Mouse (Mus musculus): ENCODE results near the gene Srsf6. TPM values are rescaled to one million over a fixed set of nuclear protein-coding genes. Genes with fewer than 3 reads are reported as not detected.
A peak's percentile ranks its signal among the peaks of the same experiment; 100 is the strongest.

The Srsf6 gene
- polyA plus RNA-seq, 1 experiment from 2014 or later, result 217 TPM

DNA sequence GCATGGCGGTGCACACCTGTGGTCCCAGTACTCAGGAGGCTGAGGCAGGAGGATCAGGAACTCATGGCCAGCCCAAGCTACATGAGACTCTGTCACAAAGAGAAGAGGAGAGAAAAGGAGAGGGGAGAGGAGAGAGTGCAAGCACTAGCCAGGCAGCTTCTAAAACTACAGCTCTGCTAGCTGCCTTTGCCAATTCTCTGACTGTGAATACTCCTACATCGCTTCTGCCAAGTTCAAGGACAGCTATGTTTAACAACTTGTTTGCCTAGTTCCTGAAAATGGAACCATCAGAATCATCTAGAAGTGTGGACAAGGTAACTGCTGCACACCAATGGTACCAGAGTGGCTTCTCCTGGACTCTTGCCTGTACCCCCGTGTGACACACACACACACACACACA lies 17.3 kb upstream of the Srsf6 start:
- 76% methylated on average over 3 of the region's 3 CpGs for WGBS
- Histone ChIP-seq H3K9ac (no peak overlapping the region), H3K36me3 (no peaks in the 10 kb centered on the region), H3K4me3 (no peak overlapping the region), H3K27ac (no peak overlapping the region), H3K9me3 (no peaks in the 10 kb centered on the region), H3K4me1 (no peaks in the 10 kb centered on the region), H3K27me3 (no peaks in the 10 kb centered on the region), H3K4me2 (no peak overlapping the region)
- no peak for ATAC-seq (ENCODE audit: borderline replicate concordance, extremely low read depth, low FRiP score, low TSS enrichment)

DNA sequence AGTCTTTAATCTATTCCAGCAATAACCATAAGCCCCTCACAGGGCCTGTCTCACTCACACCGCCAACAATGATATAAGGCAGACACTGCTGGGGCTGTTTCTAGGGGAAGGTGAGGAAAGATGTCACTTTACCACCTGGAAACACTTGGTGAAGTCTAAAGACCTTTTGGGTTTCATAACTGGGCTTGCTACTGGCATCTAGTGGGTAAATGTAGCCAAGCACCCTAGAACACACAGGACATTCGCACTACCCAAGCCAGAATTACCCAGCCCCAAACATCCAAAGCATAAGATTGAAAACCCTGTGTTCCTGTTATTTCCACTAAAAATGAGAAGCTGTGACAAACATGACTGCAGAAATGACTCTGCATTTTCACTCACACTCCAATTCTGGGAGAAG lies 16.8 kb upstream of the Srsf6 start:
- Histone ChIP-seq H3K4me3 (no peak overlapping the region), H3K4me2 (no peak overlapping the region), H3K9me3 (no peaks in the 10 kb centered on the region), H3K4me1 (no peaks in the 10 kb centered on the region), H3K27me3 (no peaks in the 10 kb centered on the region), H3K36me3 (no peaks in the 10 kb centered on the region), H3K9ac (no peak overlapping the region), H3K27ac (no peak overlapping the region)
- WGBS, result 48% methylated on average over 2 of the region's 2 CpGs
- no peak for ATAC-seq (ENCODE audit: borderline replicate concordance, extremely low read depth, low FRiP score, low TSS enrichment)

DNA sequence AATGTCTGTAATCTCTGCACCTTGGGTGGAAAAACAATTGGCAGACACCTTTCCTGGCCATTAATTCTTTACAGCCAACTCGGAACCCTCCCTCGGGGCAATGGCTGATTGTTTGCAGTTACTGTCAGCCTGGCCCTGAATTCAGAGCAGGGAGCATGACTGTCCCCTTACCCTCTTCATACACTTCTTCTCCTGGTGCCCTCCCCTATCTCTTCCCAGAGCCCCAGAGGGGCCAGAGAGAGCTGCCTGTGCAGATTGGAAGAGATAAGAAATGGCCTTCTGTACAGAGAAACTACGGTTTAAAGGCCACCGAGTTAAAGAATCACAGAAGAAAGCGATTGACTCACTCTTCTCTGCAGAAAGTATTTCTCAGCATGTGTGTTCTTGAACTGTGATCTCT lies 11.4 kb upstream of the Srsf6 start:
- H3K36me3 ChIP-seq, result no peaks in the 10 kb centered on the region
- H3K27ac ChIP-seq, result no peak overlapping the region
- H3K4me2 ChIP-seq, result no peak overlapping the region
- WGBS, result 40% methylated on average over 5 of the region's 5 CpGs
- ATAC-seq (ENCODE audit: borderline replicate concordance, extremely low read depth, low FRiP score, low TSS enrichment), result no peak
- H3K27me3 ChIP-seq, result peaks cover 3% of the 10 kb centered on the region; the same call in 1 of the 2 replicates
- H3K9me3 ChIP-seq, result no peaks in the 10 kb centered on the region
- no peak overlapping the region for H3K4me3 ChIP-seq
- no peaks in the 10 kb centered on the region for H3K4me1 ChIP-seq
- no peak overlapping the region for H3K9ac ChIP-seq

DNA sequence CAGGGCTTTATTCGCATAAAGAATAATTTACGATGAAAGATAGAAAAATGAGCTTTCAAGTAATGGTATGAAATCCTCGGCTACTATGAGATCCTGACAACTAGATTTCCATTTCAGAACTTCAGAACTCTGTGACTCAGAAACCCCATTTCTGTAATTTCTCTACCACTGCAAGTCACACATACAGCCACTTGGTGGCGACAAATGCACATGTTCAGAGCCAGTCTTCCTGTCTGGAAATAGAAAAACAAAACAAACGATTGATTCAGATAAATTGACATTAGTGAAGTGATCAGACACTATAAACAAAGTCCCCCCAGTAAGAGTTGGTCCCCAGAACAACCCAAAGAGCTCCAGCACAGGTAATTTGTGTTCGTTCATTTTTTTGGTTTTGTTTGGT lies 9.1 kb upstream of the Srsf6 start:
- 11% methylated on average over 6 of the region's 6 CpGs for WGBS
- ATAC-seq (ENCODE audit: borderline replicate concordance, extremely low read depth, low FRiP score, low TSS enrichment), result no peak
- Histone ChIP-seq H3K9ac (no peak overlapping the region), H3K4me3 (no peak overlapping the region), H3K27ac (no peak overlapping the region), H3K9me3 (no peaks in the 10 kb centered on the region), H3K4me2 (no peak overlapping the region), H3K4me1 (no peaks in the 10 kb centered on the region), H3K36me3 (no peaks in the 10 kb centered on the region), H3K27me3 (peaks cover 3% of the 10 kb centered on the region; the same call in 1 of the 2 replicates)

DNA sequence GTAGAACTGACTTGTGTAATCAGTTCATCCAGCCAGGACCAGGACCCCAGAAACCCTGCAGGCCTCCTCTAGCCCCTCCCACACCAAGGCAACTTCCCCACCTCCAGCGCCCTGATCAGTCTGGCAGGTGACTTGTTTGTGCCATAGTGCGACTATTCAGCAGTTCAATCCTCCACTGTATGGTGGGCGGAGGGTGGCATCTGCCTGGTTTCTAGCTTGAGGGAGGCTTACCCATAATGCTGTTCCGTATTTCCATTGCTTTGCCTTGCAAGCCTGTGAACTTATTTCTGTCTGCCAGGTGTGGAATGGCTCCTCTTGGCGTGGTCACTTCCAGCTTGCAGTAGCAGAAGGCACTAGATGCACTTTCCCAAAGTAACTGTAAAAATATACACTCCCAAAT lies 8.5 kb upstream of the Srsf6 start:
- WGBS, result 65% methylated on average over 5 of the region's 5 CpGs
- no peak overlapping the region for H3K4me2 ChIP-seq
- peaks cover 3% of the 10 kb centered on the region; the same call in 1 of the 2 replicates for H3K27me3 ChIP-seq
- no peak for ATAC-seq (ENCODE audit: borderline replicate concordance, extremely low read depth, low FRiP score, low TSS enrichment)
- H3K36me3 ChIP-seq, result no peaks in the 10 kb centered on the region
- H3K9ac ChIP-seq, result no peak overlapping the region
- no peak overlapping the region for H3K27ac ChIP-seq
- no peaks in the 10 kb centered on the region for H3K9me3 ChIP-seq
- H3K4me1 ChIP-seq, result no peaks in the 10 kb centered on the region
- H3K4me3 ChIP-seq, result no peak overlapping the region

DNA sequence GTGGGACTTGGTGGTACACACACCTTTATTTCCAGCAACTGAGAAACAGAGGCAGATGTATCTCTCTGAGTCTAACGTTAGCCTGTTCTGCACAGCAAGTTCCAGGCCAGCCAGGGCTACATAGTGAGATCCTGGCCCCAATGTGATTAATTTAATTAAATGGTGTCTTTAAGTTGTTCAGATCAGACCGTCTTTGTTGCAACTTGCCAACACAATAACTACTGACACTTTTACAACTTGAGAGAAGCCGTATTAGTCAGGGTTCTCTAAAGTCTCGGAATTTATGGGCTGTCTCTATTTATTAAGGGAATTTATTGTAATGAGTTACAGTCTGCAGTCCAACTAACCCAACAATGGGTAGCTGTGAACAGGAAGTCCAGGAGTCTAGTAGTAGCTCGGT lies 7.2 kb upstream of the Srsf6 start:
- 78% methylated on average over 5 of the region's 5 CpGs for WGBS

DNA sequence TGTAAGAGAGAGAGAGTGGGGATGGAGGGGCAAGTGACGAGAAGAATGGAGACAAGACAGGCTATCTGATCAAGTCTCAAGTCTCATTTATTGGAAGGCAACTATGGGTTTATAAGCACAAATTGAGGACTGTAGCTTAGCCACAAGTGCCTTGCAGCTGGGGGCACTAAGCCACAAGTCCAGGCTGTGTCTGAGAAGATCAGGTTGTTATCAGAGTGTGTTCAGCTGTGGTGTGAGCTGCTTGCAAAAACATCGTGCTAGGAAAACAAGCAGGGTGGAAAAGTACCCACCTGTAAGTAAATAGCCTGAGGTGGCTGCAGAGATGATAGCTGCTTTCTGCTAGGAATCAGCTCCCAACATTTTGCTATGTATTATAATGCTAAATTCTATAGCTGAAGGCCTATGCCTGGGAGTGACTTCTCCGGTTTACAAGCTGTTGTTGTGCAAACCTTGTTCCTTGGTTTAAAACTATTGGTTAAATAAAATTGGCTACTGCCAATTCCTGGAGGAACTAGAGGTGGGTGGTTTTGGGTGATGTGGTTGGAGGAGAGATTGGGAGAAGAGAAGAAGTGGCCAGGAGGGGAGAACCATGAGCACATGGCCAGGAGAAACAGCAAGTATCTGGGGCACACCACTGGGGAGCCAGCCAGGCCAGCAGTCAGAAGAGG lies 3.3 kb upstream of the Srsf6 start:
- WGBS, result 56% methylated on average over 3 of the region's 3 CpGs
- ATAC-seq (ENCODE audit: borderline replicate concordance, extremely low read depth, low FRiP score, low TSS enrichment), result no peak

More for the DNA sequence above, 7.2 kb upstream of the Srsf6 start:
- H3K4me2 ChIP-seq, result no peak overlapping the region
- H3K27ac ChIP-seq, result no peak overlapping the region
- H3K9ac ChIP-seq, result no peak overlapping the region
- H3K36me3 ChIP-seq, result no peaks in the 10 kb centered on the region
- no peak overlapping the region for H3K4me3 ChIP-seq
- H3K4me1 ChIP-seq, result no peaks in the 10 kb centered on the region
- H3K27me3 ChIP-seq, result peaks cover 5% of the 10 kb centered on the region; the same call in 1 of the 2 replicates
- no peaks in the 10 kb centered on the region for H3K9me3 ChIP-seq
- no peak for ATAC-seq (ENCODE audit: borderline replicate concordance, extremely low read depth, low FRiP score, low TSS enrichment)

DNA sequence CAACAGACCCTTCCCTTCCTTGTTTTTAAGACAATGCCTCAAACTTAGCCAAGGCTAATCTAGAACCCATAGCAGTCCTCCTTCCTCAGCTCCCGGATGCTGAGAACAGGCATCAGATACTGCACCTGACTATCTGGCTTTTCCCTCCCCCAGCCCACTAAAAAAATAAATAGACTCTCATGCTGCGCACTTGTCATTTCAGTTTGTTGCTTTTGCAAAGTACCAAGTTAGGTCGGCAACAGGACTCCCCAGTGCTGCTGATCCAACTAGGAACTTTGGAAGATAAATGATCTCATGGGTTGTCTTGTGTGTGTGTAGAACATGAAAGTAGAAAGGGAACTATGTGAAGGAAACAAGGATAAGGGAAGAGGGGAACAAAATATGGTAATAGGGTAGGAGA lies 1.6 kb upstream of the Srsf6 start:
- peaks cover 19% of the 10 kb centered on the region for H3K36me3 ChIP-seq
- no peak overlapping the region for H3K9ac ChIP-seq
- H3K4me3 ChIP-seq, result no peak overlapping the region
- peaks cover 11% of the 10 kb centered on the region for H3K4me1 ChIP-seq
- H3K27me3 ChIP-seq, result peaks cover 9% of the 10 kb centered on the region
- peak overlapping the region; percentile 85; the same call in 1 of the 2 replicates for H3K4me2 ChIP-seq
- no peaks in the 10 kb centered on the region for H3K9me3 ChIP-seq
- no peak overlapping the region for H3K27ac ChIP-seq
- WGBS, result 32% methylated on average over 3 of the region's 3 CpGs
- no peak for ATAC-seq (ENCODE audit: borderline replicate concordance, extremely low read depth, low FRiP score, low TSS enrichment)

More for the DNA sequence above, 3.3 kb upstream of the Srsf6 start:
- Histone ChIP-seq H3K9ac (no peak overlapping the region), H3K4me3 (no peak overlapping the region), H3K27me3 (peaks cover 9% of the 10 kb centered on the region), H3K9me3 (no peaks in the 10 kb centered on the region), H3K27ac (no peak overlapping the region), H3K4me1 (peaks cover 5% of the 10 kb centered on the region), H3K4me2 (no peak overlapping the region), H3K36me3 (peaks cover 3% of the 10 kb centered on the region; the same call in 1 of the 2 replicates)

DNA sequence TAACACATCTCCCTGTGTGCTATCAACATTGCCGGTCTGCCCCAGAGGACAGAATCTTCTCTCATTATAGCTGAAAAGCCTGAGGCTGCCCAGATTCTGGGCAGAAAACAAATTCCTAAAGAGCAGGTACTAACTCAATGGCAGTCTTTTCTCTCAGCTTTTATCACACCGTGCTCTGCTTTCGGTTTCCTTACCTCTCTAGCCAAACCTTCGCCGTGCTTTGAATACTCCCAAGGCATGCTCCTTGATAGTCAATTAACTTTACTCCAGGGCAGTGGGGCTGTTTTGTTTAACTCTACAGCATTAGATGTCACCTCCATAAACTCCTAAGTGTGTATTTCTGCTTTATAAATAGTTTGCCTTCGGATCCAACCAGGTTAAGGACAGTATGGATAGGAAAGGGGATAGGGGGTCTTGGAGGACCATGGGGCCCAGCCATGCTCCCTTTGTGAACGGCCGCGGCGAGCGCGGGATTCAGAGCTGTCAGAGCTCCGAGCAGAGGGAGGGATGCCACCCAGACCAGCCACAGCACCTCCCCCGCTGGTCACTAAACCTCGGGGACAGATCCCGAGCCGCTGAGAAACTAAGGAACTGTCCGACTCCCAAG lies 709 bp upstream of the Srsf6 start:
- Histone ChIP-seq H3K4me2 (peak overlapping the region; percentile 85), H3K36me3 (peaks cover 29% of the 10 kb centered on the region), H3K9me3 (no peaks in the 10 kb centered on the region), H3K27me3 (peaks cover 9% of the 10 kb centered on the region), H3K27ac (peak overlapping the region; percentile 97), H3K4me3 (peak overlapping the region; percentile 93), H3K9ac (peak overlapping the region; percentile 100), H3K4me1 (peaks cover 11% of the 10 kb centered on the region)
- ATAC-seq (ENCODE audit: borderline replicate concordance, extremely low read depth, low FRiP score, low TSS enrichment), result no peak
- WGBS, result under 1% methylated on average over 18 of the region's 18 CpGs

DNA sequence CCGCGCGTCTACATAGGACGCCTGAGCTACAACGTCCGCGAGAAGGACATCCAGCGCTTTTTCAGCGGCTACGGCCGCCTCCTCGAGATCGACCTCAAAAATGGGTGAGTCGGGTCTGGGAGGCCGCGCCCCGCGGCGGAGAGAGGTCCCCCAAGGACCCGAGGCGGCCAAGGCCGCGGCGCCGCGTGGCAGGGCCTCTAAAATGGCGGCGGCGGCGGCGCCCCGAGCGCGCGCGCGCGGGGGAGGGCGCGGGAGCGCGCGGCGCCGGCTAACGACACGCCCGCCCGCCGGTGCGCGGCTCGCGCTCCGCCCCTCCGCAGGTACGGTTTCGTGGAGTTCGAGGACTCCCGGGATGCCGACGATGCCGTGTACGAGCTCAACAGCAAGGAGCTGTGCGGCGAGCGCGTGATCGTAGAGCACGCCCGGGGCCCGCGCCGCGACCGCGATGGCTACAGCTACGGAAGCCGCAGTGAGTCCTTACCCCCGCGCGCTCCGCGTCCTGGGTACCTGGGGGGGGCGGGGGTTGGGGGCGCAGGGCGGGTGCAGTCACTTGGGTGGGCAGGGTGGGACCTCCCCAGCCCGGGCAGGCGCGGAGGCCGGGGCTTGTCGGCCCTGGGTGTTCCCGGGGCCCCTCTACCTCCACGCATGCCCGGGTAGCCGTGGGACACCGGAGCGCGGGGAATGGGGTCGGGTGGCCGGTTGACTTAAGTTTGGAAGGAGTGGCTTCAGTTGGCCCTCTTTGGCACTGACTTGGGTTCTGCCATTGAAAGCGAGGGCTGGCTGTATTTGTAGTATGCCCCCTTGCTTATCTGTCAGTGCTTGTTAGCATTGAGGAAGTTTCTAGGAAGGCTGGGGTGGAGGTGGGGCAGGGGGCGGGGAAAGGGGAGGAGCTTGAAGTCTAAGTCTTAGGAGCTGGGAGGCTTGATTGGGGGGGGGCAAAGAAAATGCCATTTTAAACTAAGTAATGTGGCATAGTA lies 634 bp downstream of the Srsf6 start:
- WGBS, result under 1% methylated on average over 102 of the region's 103 CpGs

DNA sequence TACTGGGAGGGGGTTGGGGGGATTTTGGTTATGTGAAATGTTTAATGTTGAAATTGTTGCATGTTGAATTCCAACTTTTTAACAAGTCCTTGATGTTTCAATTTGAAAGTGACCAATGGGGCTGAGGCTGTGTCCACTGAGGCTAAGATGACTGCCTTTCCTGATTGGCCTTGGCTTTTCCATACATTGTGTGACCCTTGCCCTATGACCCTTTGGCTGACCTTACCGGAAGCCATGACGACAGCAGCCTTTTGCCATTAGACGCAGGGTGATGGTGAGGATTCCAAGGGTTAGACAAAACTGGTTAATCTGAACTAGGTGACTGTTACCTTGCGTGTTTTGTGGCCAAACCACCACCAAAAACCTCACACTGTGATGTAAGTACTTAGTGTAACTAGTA lies 1.4 kb downstream of the Srsf6 start:
- H3K9me3 ChIP-seq, result no peaks in the 10 kb centered on the region
- WGBS, result 33% methylated on average over 4 of the region's 4 CpGs
- H3K4me1 ChIP-seq, result peaks cover 11% of the 10 kb centered on the region
- peaks cover 9% of the 10 kb centered on the region for H3K27me3 ChIP-seq
- ATAC-seq (ENCODE audit: borderline replicate concordance, extremely low read depth, low FRiP score, low TSS enrichment), result no peak
- H3K4me3 ChIP-seq, result peak overlapping the region; percentile 93
- peak overlapping the region; percentile 85 for H3K4me2 ChIP-seq
- H3K36me3 ChIP-seq, result peaks cover 46% of the 10 kb centered on the region
- no peak overlapping the region for H3K27ac ChIP-seq
- peak overlapping the region; percentile 100 for H3K9ac ChIP-seq

More for the DNA sequence above, 634 bp downstream of the Srsf6 start:
- peaks cover 9% of the 10 kb centered on the region for H3K27me3 ChIP-seq
- peak overlapping the region; percentile 93 for H3K4me3 ChIP-seq
- H3K9me3 ChIP-seq, result no peaks in the 10 kb centered on the region
- peak overlapping the region; percentile 100 for H3K9ac ChIP-seq
- peak; percentile 61 for ATAC-seq (ENCODE audit: borderline replicate concordance, extremely low read depth, low FRiP score, low TSS enrichment)
- H3K27ac ChIP-seq, result peak overlapping the region; percentile 97
- H3K4me2 ChIP-seq, result peak overlapping the region; percentile 85
- H3K4me1 ChIP-seq, result peaks cover 11% of the 10 kb centered on the region
- peaks cover 41% of the 10 kb centered on the region for H3K36me3 ChIP-seq

All from lung, embryonic 15.5 days (tissue).